Mouse (Mus musculus): ENCODE measurements around the gene Smurf1. TPM values are rescaled to one million over a fixed set of nuclear protein-coding genes. Genes with fewer than 3 reads are reported as not detected.

Smurf1 gene
- polyA plus RNA-seq, 1 experiment from 2014 or later: 19.5 TPM

DNA sequence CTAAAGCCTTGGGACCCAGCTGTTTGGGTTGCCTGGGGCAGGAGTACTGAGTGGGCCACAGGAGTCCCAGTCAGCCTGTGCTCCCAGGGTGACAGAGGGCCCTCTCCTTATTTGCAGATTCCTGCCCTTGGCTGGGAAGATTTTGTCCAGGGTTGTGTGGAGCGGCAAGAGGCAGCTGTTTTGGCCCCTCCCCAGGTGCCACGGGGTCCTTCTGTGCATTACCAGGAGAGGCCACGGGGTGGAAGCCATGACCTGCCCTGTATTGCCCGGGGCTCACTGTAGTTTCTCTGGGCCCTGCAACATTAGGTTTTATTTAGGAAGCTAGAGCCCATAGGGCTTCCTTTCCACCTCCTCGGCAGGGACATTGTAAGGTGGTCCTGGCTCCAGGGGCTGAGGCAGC is 111.7 kb downstream of the Smurf1 start:
- WGBS: 85% methylated on average over 5 of the region's 5 CpGs
- H3K36me3 ChIP-seq: peaks cover 98% of the 10 kb centered on the region
- no peak overlapping the region for H3K9ac ChIP-seq
- ATAC-seq (ENCODE audit: low FRiP score, low read depth): no peak
- no peaks in the 10 kb centered on the region for H3K9me3 ChIP-seq
- no peak overlapping the region for H3K4me2 ChIP-seq (replicated peaks)
- no peaks in the 10 kb centered on the region for H3K4me1 ChIP-seq
- H3K4me3 ChIP-seq: no peak overlapping the region
- no peaks in the 10 kb centered on the region for H3K27me3 ChIP-seq
- H3K27ac ChIP-seq: no peak overlapping the region

DNA sequence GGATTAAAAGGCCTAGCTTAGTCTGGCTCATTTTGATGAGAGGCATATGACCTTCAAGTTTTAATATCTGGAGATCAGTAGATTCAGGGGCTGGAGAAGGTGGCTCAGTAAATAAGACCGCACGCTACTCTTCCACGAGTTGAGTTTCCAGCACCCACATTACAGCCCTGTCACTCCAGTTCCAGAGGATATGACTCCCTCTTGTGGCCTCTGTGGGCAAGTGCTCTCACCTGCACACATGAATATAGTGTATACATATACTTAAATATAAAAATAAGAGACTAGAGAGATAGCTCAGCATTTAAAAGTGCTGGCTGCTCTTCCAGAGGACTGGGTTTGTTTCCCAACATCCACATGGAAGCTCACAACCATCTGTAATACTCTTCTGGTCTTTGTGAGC is 113.8 kb downstream of the Smurf1 start:
- Histone ChIP-seq H3K36me3 (peaks cover 100% of the 10 kb centered on the region), H3K9me3 (no peaks in the 10 kb centered on the region)
- no peak for ATAC-seq (ENCODE audit: low FRiP score, low read depth)

DNA sequence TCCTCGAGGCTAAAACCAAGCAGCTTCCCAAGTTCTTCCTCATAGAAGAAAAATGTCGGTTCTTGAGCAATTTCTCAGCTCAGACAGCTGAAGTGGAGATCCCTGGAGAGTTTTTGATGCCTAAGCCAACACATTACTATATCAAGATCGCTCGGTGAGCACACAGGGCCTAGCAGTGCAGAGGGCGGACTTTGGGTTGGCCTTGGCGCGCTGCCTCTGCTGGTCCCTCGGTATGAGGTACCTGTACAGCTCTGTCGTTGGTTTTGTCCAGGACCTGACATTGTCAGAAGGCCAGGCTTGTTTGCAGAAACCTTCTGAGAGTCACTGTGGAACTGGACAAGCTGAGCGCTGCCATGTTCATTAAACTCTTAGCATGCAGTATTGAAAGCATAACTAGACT is 115.7 kb downstream of the Smurf1 start:
- no peak overlapping the region for H3K4me2 ChIP-seq (replicated peaks)
- ATAC-seq (ENCODE audit: low FRiP score, low read depth): no peak
- no peaks in the 10 kb centered on the region for H3K9me3 ChIP-seq
- no peak overlapping the region for H3K9ac ChIP-seq
- no peak overlapping the region for H3K27ac ChIP-seq
- WGBS: 94% methylated on average over 10 of the region's 10 CpGs
- H3K4me1 ChIP-seq: no peaks in the 10 kb centered on the region
- H3K36me3 ChIP-seq: peaks cover 100% of the 10 kb centered on the region
- no peaks in the 10 kb centered on the region for H3K27me3 ChIP-seq
- no peak overlapping the region for H3K4me3 ChIP-seq

More for the DNA sequence above, 113.8 kb downstream of the Smurf1 start:
- Histone ChIP-seq H3K9ac (no peak overlapping the region), H3K4me3 (no peak overlapping the region), H3K27me3 (no peaks in the 10 kb centered on the region), H3K4me1 (no peaks in the 10 kb centered on the region), H3K4me2 (replicated peaks) (no peak overlapping the region), H3K27ac (no peak overlapping the region)
- WGBS: 95% methylated on average over 3 of the region's 3 CpGs

DNA sequence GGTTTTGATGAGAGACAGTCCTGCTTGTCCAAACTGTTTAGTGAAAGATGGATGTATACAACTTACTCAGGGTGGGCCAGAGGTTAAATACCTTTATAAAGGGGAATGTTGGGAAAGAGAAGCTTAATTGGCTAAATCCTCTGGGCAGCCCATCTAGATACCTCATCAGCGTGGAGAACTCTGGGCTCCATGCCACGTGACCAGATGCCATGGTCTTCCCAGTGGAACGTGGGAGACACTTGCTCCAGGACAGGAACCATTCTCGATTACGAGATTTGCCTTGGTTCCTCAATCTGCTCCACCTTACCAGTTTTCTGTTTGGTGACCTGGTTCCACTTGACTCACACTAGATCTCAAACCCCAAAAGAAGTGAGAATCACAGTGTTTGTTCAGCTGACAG is 116.9 kb downstream of the Smurf1 start:
- ATAC-seq (ENCODE audit: low FRiP score, low read depth): no peak

DNA sequence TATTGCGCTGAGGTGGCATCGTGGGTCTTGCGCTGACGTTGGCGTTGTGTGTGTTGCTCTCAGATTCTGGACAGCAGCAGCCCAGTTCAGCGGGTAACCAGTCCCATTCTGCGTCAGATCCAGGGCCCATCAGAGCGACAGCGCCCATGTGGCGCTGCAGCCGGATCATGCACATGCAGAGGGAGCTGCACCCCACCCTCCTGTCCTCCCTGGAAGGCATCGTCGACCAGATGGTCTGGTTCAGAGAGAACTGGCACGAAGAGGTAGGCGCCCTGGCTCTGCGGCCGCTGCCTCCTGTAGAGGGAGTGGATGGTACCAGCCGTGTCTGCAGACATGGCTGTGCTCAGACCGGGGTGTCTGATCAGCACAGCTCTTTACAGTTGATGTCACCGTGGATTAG is 120.3 kb downstream of the Smurf1 start:
- H3K27me3 ChIP-seq: no peaks in the 10 kb centered on the region
- no peak overlapping the region for H3K4me3 ChIP-seq
- H3K36me3 ChIP-seq: peaks cover 100% of the 10 kb centered on the region
- no peaks in the 10 kb centered on the region for H3K9me3 ChIP-seq
- 96% methylated on average over 20 of the region's 20 CpGs for WGBS
- no peak for ATAC-seq (ENCODE audit: low FRiP score, low read depth)
- H3K27ac ChIP-seq: no peak overlapping the region
- no peak overlapping the region for H3K9ac ChIP-seq
- no peaks in the 10 kb centered on the region for H3K4me1 ChIP-seq
- H3K4me2 ChIP-seq (replicated peaks): no peak overlapping the region

More for the DNA sequence above, 116.9 kb downstream of the Smurf1 start:
- no peak overlapping the region for H3K4me3 ChIP-seq
- no peak overlapping the region for H3K9ac ChIP-seq
- no peaks in the 10 kb centered on the region for H3K27me3 ChIP-seq
- H3K27ac ChIP-seq: no peak overlapping the region
- WGBS: 85% methylated on average over 5 of the region's 5 CpGs
- H3K9me3 ChIP-seq: no peaks in the 10 kb centered on the region
- H3K4me2 ChIP-seq (replicated peaks): no peak overlapping the region
- H3K36me3 ChIP-seq: peaks cover 100% of the 10 kb centered on the region
- H3K4me1 ChIP-seq: no peaks in the 10 kb centered on the region

DNA sequence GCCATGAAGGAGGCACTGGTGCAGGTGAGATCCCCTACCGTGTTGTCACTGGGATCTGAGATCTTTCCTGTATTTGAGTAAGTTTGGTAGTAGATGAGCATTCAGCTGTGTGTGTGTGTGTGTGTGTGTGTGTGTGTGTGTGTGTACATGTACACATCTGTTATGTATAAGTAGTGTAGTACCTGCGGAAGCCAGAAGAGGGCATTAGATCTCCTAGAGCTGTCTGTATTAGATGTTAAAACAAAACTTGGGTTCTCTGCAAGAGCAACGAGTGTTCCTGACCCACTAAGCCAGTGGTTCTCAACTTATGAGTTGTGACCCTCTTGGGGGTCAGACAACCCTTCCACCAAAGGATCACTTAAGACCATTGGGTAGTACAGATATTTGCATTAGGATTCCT is 129.5 kb downstream of the Smurf1 start:
- ATAC-seq (ENCODE audit: low FRiP score, low read depth): no peak
- Histone ChIP-seq H3K27ac (no peak overlapping the region), H3K9ac (no peak overlapping the region), H3K4me3 (no peak overlapping the region), H3K36me3 (peaks cover 99% of the 10 kb centered on the region), H3K4me2 (replicated peaks) (no peak overlapping the region), H3K27me3 (no peaks in the 10 kb centered on the region), H3K9me3 (no peaks in the 10 kb centered on the region), H3K4me1 (no peaks in the 10 kb centered on the region)
- 89% methylated on average over 3 of the region's 3 CpGs for WGBS

DNA sequence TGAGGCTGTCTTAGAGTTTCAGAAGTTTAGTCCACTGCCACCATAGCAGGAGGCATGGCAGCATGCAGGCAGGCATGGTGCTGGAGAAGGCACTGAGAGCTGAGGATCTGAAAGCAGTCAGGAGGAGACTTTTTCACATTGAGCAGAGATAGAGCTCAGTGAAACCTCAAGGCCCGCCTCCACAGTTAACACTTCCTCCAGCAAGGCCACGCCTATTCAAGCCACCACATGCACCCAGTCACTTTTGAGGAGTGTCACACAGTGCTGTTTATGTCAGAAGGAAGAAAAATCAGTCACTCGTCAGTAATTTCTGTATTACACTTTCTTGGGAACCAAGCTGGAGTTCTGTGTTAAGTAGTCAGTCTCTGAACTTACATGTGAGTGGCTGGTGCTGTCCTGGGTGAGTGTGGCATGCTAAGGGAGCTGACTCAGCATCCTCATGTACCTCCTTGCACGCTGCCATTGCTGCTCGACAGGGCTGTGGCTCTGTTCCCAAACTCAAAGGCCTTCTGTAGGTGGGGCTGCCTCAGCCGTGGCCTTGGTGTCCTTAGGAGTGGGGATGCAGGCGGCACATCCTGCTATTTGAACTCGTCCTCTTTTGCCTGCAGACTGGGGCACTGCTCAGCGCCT is 133.7 kb downstream of the Smurf1 start:
- H3K9ac ChIP-seq: no peak overlapping the region
- peaks cover 100% of the 10 kb centered on the region for H3K36me3 ChIP-seq
- no peaks in the 10 kb centered on the region for H3K9me3 ChIP-seq
- no peak overlapping the region for H3K4me2 ChIP-seq (replicated peaks)
- 89% methylated on average over 9 of the region's 9 CpGs for WGBS
- no peak for ATAC-seq (ENCODE audit: low FRiP score, low read depth)
- H3K4me3 ChIP-seq: no peak overlapping the region
- H3K27me3 ChIP-seq: no peaks in the 10 kb centered on the region
- H3K27ac ChIP-seq: no peak overlapping the region
- no peaks in the 10 kb centered on the region for H3K4me1 ChIP-seq

DNA sequence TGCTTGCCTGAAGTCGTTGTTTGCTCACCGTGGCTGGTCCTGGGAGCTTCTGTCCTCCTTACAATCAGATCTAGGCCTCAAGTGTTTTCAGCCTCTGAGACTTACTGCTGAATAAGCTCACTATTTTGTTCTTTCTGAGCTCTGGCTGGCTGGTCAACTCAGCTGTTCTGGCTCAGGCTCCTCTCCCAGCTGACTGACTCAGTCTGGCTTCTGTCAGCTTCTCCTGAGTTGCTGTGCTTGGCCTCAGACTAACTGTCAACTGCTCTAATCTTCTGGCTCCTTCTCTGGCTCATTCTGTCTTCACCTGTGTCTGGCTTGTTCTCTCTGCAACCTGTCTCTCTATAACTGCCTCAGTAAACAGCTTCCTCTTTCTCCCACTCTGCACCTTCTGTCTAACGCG is 136.0 kb downstream of the Smurf1 start:
- H3K9me3 ChIP-seq: no peaks in the 10 kb centered on the region
- no peak for ATAC-seq (ENCODE audit: low FRiP score, low read depth)
- peaks cover 100% of the 10 kb centered on the region for H3K36me3 ChIP-seq
- no peak overlapping the region for H3K27ac ChIP-seq
- no peaks in the 10 kb centered on the region for H3K27me3 ChIP-seq
- WGBS: 95% methylated on average over 4 of the region's 4 CpGs
- H3K9ac ChIP-seq: no peak overlapping the region
- no peak overlapping the region for H3K4me2 ChIP-seq (replicated peaks)
- no peak overlapping the region for H3K4me3 ChIP-seq
- H3K4me1 ChIP-seq: no peaks in the 10 kb centered on the region

DNA sequence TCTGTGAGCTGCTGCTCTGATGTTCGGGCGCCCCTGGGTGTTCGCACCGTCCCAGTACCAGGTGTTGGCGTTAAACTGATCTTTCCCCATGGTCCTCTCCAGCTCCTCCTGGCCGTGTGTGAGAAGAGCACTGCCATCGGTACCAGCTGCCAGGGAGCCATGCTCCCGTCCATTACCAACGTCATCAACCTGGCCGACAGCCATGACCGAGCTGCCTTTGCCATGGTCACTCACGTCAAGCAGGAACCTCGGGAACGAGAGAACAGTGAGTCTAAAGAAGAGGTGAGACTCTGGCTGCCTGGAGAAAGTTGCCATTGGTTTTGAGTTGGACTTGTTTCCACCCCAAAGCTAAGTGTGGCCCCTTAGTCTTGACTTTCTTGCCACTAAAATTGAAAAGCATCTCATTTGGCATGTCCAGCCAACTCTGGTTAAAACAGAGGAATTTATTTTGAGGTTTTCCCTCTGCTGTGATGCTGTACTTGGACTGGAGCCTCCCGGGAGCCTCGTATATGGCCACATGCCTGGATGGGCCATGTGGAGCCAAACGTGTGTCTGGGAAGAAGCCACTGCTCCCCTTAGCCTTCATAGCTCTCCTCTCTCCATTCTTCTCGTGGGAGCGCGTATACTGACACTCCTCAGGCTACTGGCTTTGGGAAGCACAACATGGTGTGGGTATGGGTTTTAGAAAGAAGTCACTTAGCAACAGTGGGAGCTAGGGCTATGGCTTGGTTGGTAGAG is 137.1 kb downstream of the Smurf1 start:
- Histone ChIP-seq H3K9ac (no peak overlapping the region), H3K4me1 (no peaks in the 10 kb centered on the region), H3K4me3 (no peak overlapping the region), H3K4me2 (replicated peaks) (no peak overlapping the region), H3K27me3 (no peaks in the 10 kb centered on the region), H3K36me3 (peaks cover 100% of the 10 kb centered on the region), H3K27ac (no peak overlapping the region), H3K9me3 (no peaks in the 10 kb centered on the region)
- WGBS: 93% methylated on average over 20 of the region's 20 CpGs
- ATAC-seq (ENCODE audit: low FRiP score, low read depth): no peak

Small RNAs within 50 kb of the gene (microRNA-seq; reads per million reads assigned to microRNA genes)
- not detected for gene Mir7039

Other genes starting within 250 kb of the Smurf1 start
- 0.87 and 1.5 TPM in 2 replicates for gene Tmem130, start 204.0 kb downstream of the Smurf1 start, polyA plus RNA-seq (2015; fragmentation: Nextera tagmentation; extraction: Ambion mirVana)
- 88.8 and 90.8 TPM in 2 replicates for gene Trrap, start 198.1 kb downstream of the Smurf1 start, polyA plus RNA-seq (2015; fragmentation: Nextera tagmentation; extraction: Ambion mirVana)
- not detected in 2 replicates for gene Gm4871, start 66.9 kb upstream of the Smurf1 start, polyA plus RNA-seq (2015; fragmentation: Nextera tagmentation; extraction: Ambion mirVana)
- not detected in 2 replicates for gene 1700018F24Rik, start 77.1 kb upstream of the Smurf1 start, polyA plus RNA-seq (2015; fragmentation: Nextera tagmentation; extraction: Ambion mirVana)
- 139 and 141 TPM in 2 replicates for gene Arpc1a, start 118.0 kb upstream of the Smurf1 start, polyA plus RNA-seq (2015; fragmentation: Nextera tagmentation; extraction: Ambion mirVana)
- 0.10 TPM in 1 of 2 replicates, not detected in the other for gene Kpna7, start 118.2 kb upstream of the Smurf1 start, polyA plus RNA-seq (2015; fragmentation: Nextera tagmentation; extraction: Ambion mirVana)
- 250 and 255 TPM in 2 replicates for gene Arpc1b, start 148.4 kb upstream of the Smurf1 start, polyA plus RNA-seq (2015; fragmentation: Nextera tagmentation; extraction: Ambion mirVana)
- 137 and 139 TPM in 2 replicates for gene Pdap1, start 174.4 kb upstream of the Smurf1 start, polyA plus RNA-seq (2015; fragmentation: Nextera tagmentation; extraction: Ambion mirVana)
- gene Bud31, start 174.5 kb upstream of the Smurf1 start, polyA plus RNA-seq (2015; fragmentation: Nextera tagmentation; extraction: Ambion mirVana): 218 and 225 TPM in 2 replicates
- 19.2 and 20.2 TPM in 2 replicates for gene Ptcd1, start 201.3 kb upstream of the Smurf1 start, polyA plus RNA-seq (2015; fragmentation: Nextera tagmentation; extraction: Ambion mirVana)
- 55.6 and 58.1 TPM in 2 replicates for gene Cpsf4, start 201.4 kb upstream of the Smurf1 start, polyA plus RNA-seq (2015; fragmentation: Nextera tagmentation; extraction: Ambion mirVana)
- 649 and 683 TPM in 2 replicates for gene Atp5j2, start 226.2 kb upstream of the Smurf1 start, polyA plus RNA-seq (2015; fragmentation: Nextera tagmentation; extraction: Ambion mirVana)
- gene Zkscan14, start 236.0 kb upstream of the Smurf1 start, polyA plus RNA-seq (2015; fragmentation: Nextera tagmentation; extraction: Ambion mirVana): 11.0 and 11.3 TPM in 2 replicates
- gene Zkscan5, start 238.7 kb upstream of the Smurf1 start, polyA plus RNA-seq (2015; fragmentation: Nextera tagmentation; extraction: Ambion mirVana): 16.3 and 17.1 TPM in 2 replicates

All from limb, embryonic 13.5 days (tissue).